Mouse (Mus musculus): ENCODE measurements around the gene Gm10413.
"Not testable (repeated sequence)": the region's sequence is repeated elsewhere in the genome, so short reads cannot be mapped to it uniquely, and the experiment has no call there.

Gm10413 gene

DNA sequence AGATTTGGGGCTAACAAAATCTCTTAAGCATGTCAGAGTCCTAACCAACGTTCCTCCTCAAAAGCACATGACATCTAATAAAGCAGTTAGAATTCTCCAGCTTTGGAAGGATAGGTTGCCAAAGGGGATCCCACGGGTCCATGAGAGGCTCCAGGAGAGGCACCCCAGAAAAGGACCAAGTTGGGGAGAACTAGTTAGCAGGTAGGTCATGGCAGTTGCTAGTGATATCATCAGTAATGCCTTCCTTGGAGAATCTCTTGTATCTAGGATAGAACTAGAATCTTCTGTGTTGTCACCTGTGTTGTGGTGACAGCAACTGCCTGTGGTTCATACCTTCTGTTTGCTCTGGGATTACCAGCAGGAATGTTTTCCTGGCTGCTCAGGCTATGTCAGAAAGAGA lies at the start of gene Gm10413:
Gm10413 (plus strand) TSS at position 301 of the 400 bp plus-strand sequence.
- DNase-seq (ENCODE audit: low spot score in 2 of 2), result not testable (repeated sequence)

DNA sequence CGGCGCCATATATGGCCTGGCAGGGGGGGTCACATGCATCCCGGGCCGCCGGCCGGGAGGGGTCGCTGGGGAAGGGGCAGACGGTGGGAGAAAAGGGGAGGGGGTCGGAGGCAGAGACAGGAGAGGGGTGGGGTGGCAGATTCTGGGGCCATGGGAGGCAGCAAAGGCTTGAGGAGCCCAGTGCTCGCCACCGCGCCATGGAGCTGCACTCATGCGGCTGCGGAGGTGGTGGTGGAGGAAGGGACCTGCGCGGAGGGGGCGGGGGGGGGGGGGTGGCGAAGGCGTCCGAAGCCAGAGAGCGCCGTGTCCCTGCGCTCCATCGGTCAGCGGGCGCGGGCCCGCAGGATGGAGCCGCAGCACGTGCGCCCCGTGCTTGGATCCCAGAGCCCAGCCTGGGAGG lies 17.4 kb downstream of the Gm10413 start, which contains the start of gene Gm10409:
Gm10409 (plus strand) TSS at position 301 of the 400 bp plus-strand sequence.
- DNase-seq (ENCODE audit: low spot score in 2 of 2), result not testable (repeated sequence)

DNA sequence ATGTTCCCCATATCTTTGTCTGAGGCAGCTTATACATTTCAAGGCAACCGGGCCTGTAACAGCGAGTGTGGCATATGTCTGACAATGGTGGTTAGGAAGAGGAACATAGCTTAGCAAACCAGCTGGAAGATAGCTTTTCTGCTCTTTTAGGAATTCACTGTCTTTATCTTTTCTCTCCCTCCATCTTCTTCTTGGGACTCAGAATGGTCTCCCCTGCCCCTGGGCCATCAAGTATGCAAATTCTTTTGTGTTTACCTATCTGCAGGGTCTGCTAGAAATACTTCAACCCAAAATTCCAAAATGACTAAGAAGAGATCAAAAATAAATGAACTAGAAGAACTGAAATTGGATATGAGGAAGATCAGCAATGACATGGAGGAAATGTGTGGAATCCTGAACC lies 32.9 kb downstream of the Gm10413 start, which contains the start of gene Gm3005:
Gm3005 (plus strand) TSS at position 301 of the 400 bp plus-strand sequence.
- not testable (repeated sequence) for DNase-seq (ENCODE audit: low spot score in 2 of 2)

DNA sequence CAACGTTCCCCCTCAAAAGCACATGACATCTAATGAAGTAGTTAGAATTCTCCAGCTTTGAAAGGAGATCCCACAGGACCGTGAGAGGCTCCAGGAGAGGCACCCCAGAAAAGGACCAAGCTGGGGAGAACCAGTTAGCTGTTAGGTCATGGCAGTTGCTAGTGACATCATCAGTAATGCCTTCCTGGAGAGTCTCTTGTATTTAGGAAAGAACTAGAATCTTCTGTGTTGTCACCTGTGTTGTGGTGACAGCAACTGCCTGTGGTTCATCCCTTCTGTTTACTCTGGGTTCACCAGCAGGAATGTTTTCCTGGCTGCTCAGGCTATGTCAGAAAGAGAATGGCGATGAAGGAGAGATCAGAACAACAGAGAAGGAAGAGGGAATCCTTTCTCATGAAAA lies 54.2 kb downstream of the Gm10413 start, which contains the start of gene Gm10408:
Gm10408 (plus strand) TSS at position 301 of the 400 bp plus-strand sequence.
- DNase-seq (ENCODE audit: low spot score in 2 of 2), result not testable (repeated sequence)
